Mouse (Mus musculus) cerebellum, postnatal 36 days (tissue): Measurements from ENCODE around the gene Fam155a.

ENCODE experiments used
- DNase-seq, 2 experiments: peaks; one replicate each; pipeline ENCODE4 v3.0.0; 2021 to 2022; ENCODE audit warnings: mixed read lengths in 2 of 2

Fam155a gene

GRCm38 (mm10) chr8:9161606-9162005 lies 609.4 kb downstream of the Fam155a start:
- DNase-seq: no peak

- no peak for DNase-seq
Observed at GRCm38 (mm10) chr8:9159322-9159721, 611.6 kb downstream of the Fam155a start.

GRCm38 (mm10) chr8:9158652-9159051 lies 612.3 kb downstream of the Fam155a start:
- no peak for DNase-seq

GRCm38 (mm10) chr8:9157141-9157781 lies 613.7 kb downstream of the Fam155a start:
- DNase-seq: no peak
